Mouse (Mus musculus): Measurements from ENCODE around the gene Ddx50. TPM values are rescaled to one million over a fixed set of nuclear protein-coding genes. Genes with fewer than 3 reads are reported as not detected.

Ddx50 gene
- total and polyA plus RNA-seq, 3 experiments, result 51.8 to 71.5 TPM; not detected in 1

- TF ChIP-seq MEF2A (IDR thresholded peaks at IDR 0.05; ENCODE audit: extremely low read depth, insufficient replicate concordance, low read depth, low read length, poor library complexity, severe bottlenecking), result no peak
- TF ChIP-seq TBP (IDR thresholded peaks at IDR 0.05; ENCODE audit: low read depth, low read length), result peak; percentile 58; the same call in 1 of the 2 replicates
- TF ChIP-seq NELFE (IDR thresholded peaks at IDR 0.05; ENCODE audit: low read depth, low read length), result no peak
- no peak for TF ChIP-seq KAT2A (conservative IDR thresholded peaks at IDR 0.05; ENCODE audit: low read depth, low read length)
- TF ChIP-seq ETS1 (IDR thresholded peaks at IDR 0.05; ENCODE audit: low read depth, low read length), result no peak
- TF ChIP-seq EP300 (IDR thresholded peaks at IDR 0.05; ENCODE audit: low read depth in 1 of 2, low read length in 2 of 2), result no peak
- TF ChIP-seq ZMIZ1 (IDR thresholded peaks at IDR 0.05; ENCODE audit: low read depth, low read length), result no peak
- TF ChIP-seq POLR2AphosphoS5 (IDR thresholded peaks at IDR 0.05; ENCODE audit: borderline replicate concordance, low read depth, low read length), result no peak
- no peak for TF ChIP-seq MYB (IDR thresholded peaks at IDR 0.05; ENCODE audit: low read depth, low read length)
- no peak for TF ChIP-seq NRF1 (IDR thresholded peaks at IDR 0.05; ENCODE audit: insufficient read depth, low read depth, low read length, poor library complexity, severe bottlenecking)
- TF ChIP-seq BHLHE40 (IDR thresholded peaks at IDR 0.05; ENCODE audit: borderline replicate concordance, low read depth, low read length), result no peak
- no peak for TF ChIP-seq POLR2A (IDR thresholded peaks at IDR 0.05; ENCODE audit: control insufficient read depth in 1 of 2, insufficient read depth in 1 of 2, low read depth in 1 of 2, low read length in 2 of 2, poor library complexity in 1 of 2)
These were observed 28.8 kb upstream of the Ddx50 start (continued) for GRCm38 (mm10) chr10:62679833-62680232.

- Histone ChIP-seq H3K4me1 (ENCODE audit: control insufficient read depth in 1 of 2, insufficient read depth in 2 of 2, low read length in 2 of 2) (no peaks in the 10 kb centered on the region), H3K27me3 (ENCODE audit: control insufficient read depth in 1 of 2, insufficient read depth in 2 of 2, low read length in 2 of 2) (peaks cover 2% of the 10 kb centered on the region in 2 experiments; a peak in 3 of 4 replicates), H3K79me2 (ENCODE audit: control insufficient read depth, insufficient read depth, low read length, poor library complexity) (no peaks in the 10 kb centered on the region), H3K4me3 (ENCODE audit: control insufficient read depth in 1 of 2, insufficient read depth in 1 of 2, low read depth in 2 of 2, low read length in 2 of 2) (no peak overlapping the region), H3K27ac (ENCODE audit: control insufficient read depth, low read depth, low read length) (no peak overlapping the region), H3K9ac (ENCODE audit: control insufficient read depth, low read depth, low read length, poor library complexity, severe bottlenecking) (no peak overlapping the region), H3K36me3 (ENCODE audit: control insufficient read depth in 1 of 2, insufficient read depth in 2 of 2, low read length in 2 of 2) (no peaks in the 10 kb centered on the region), H3K9me3 (replicated peaks; ENCODE audit: insufficient read depth, low read length) (no peaks in the 10 kb centered on the region)
- TF ChIP-seq ZNF384 (IDR thresholded peaks at IDR 0.05; ENCODE audit: low read depth, low read length) (no peak), BHLHE40 (IDR thresholded peaks at IDR 0.05; ENCODE audit: borderline replicate concordance, low read depth, low read length) (no peak), MYB (IDR thresholded peaks at IDR 0.05; ENCODE audit: low read depth, low read length) (no peak), SIN3A (IDR thresholded peaks at IDR 0.05; ENCODE audit: low read length) (no peak), NELFE (IDR thresholded peaks at IDR 0.05; ENCODE audit: low read depth, low read length) (no peak), MAFK (IDR thresholded peaks at IDR 0.05; ENCODE audit: borderline replicate concordance, low read depth, low read length) (no peak), CTCF (IDR thresholded peaks at IDR 0.05 in 2 of 3, conservative IDR thresholded peaks at IDR 0.05 in 1 of 3; ENCODE audit: control insufficient read depth in 1 of 3, insufficient read depth in 1 of 3, low read depth in 2 of 3, low read length in 3 of 3, poor library complexity in 1 of 3, severe bottlenecking in 1 of 3) (no peak), ETS1 (IDR thresholded peaks at IDR 0.05; ENCODE audit: low read depth, low read length) (no peak), USF1 (IDR thresholded peaks at IDR 0.05; ENCODE audit: low read depth, low read length) (no peak), UBTF (IDR thresholded peaks at IDR 0.05; ENCODE audit: borderline replicate concordance, insufficient read depth, low read depth, low read length) (no peak), RAD21 (IDR thresholded peaks at IDR 0.05; ENCODE audit: low read depth, low read length) (no peak), MAZ (IDR thresholded peaks at IDR 0.05; ENCODE audit: low read depth, low read length) (no peak)
- DNase-seq (ENCODE audit: low read depth, low spot score), result no peak
These were observed 26.3 kb upstream of the Ddx50 start for GRCm38 (mm10) chr10:62677329-62677728.
